Mouse (Mus musculus) embryonic fibroblast, embryonic 13.5 days (primary cell): Measurements from ENCODE around the gene Cox5b.

Experiments
- CTCF ChIP-seq: IDR thresholded peaks from 2 replicates; pipeline ENCODE4 v1.5.1; 2011; ENCODE audit warnings: mild to moderate bottlenecking, control low read depth, low read length, moderate library complexity, borderline replicate concordance; ENCODE audit not compliant: insufficient read depth
- POLR2A ChIP-seq: IDR thresholded peaks from 2 replicates; pipeline ENCODE4 v1.6.1; 2011; ENCODE audit warnings: low read depth, mild to moderate bottlenecking, control low read depth, low read length, moderate library complexity

DNA sequence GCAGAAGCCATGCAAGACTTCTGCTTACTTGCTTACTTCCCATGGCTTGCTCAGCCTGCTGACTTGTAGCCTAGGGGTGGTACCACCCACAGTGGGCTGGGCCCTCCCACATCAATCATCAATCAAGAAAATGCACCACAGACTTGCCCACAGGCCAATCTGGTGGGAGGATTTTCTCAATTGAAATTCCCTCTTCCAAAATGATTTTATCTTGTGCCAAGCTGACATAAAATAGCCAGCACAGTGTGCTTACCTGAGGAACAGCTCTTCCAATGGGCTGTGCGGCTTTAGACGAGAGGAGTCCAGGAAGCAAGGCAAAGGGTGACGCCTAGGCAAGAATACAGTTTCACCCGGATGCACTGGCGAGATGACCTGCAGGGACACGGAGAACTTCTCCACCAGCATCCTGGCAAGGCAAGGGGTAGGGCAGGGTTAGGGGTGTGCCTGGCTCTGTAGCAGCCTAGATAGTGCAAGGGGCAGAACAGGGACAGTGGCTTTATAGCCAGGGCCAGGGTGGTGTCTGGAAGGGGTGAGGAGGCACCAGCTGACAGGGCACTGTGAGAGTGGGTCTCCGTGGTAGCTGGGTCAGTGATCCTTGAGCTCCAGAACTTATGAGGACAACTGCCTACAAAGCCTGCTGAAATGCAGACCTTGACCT is 47.2 kb upstream of the Cox5b start:
- no peak for TF ChIP-seq POLR2A
- TF ChIP-seq CTCF: no peak
